Mouse (Mus musculus) c-Kit-positive CD71-positive TER-119-negative erythroid progenitor cells, embryonic 14.5 days (primary cell): ENCODE results near the gene Pkd2.

Source experiments
- DNase-seq: peaks from one replicate; pipeline ENCODE4 v3.0.0-alpha.2; 2013; ENCODE audit warnings: low read depth

Gene Pkd2

GRCm38 (mm10) chr5:104465731-104466130 lies 6.5 kb downstream of the Pkd2 start:
- DNase-seq, result no peak

GRCm38 (mm10) chr5:104466816-104467215 lies 7.6 kb downstream of the Pkd2 start:
- no peak for DNase-seq

GRCm38 (mm10) chr5:104468586-104468985 lies 9.3 kb downstream of the Pkd2 start:
- DNase-seq, result no peak

- DNase-seq, result no peak
Observed at GRCm38 (mm10) chr5:104470981-104471391, 11.7 kb downstream of the Pkd2 start.

GRCm38 (mm10) chr5:104472371-104472770 lies 13.1 kb downstream of the Pkd2 start:
- DNase-seq, result no peak

GRCm38 (mm10) chr5:104480367-104480766 lies 21.1 kb downstream of the Pkd2 start:
- DNase-seq, result no peak

GRCm38 (mm10) chr5:104482856-104483255 lies 23.6 kb downstream of the Pkd2 start:
- no peak for DNase-seq

GRCm38 (mm10) chr5:104491561-104491960 lies 32.3 kb downstream of the Pkd2 start:
- DNase-seq, result no peak

- no peak for DNase-seq
Observed at GRCm38 (mm10) chr5:104504883-104505282, 45.6 kb downstream of the Pkd2 start.

GRCm38 (mm10) chr5:104507829-104508194 lies 48.6 kb downstream of the Pkd2 start:
- no peak for DNase-seq

- peak; percentile 51 for DNase-seq
Observed at GRCm38 (mm10) chr5:104508195-104508891, 49.1 kb downstream of the Pkd2 start, which contains the start of gene BC005561. BC005561 (plus strand) TSS chr5:104508352.

- no peak for DNase-seq
Observed at GRCm38 (mm10) chr5:104511211-104511610, 52.0 kb downstream of the Pkd2 start.

- DNase-seq, result no peak
Observed at GRCm38 (mm10) chr5:104538612-104539011, 79.4 kb downstream of the Pkd2 start.

- DNase-seq, result no peak
Observed at GRCm38 (mm10) chr5:104539331-104539730, 80.1 kb downstream of the Pkd2 start.
